Mouse (Mus musculus): ENCODE results near the gene Cdkn2d. TPM values are rescaled to one million over a fixed set of nuclear protein-coding genes. Genes with fewer than 3 reads are reported as not detected.

Cdkn2d gene
- polyA plus RNA-seq, 1 experiment = 11.6 TPM

DNA sequence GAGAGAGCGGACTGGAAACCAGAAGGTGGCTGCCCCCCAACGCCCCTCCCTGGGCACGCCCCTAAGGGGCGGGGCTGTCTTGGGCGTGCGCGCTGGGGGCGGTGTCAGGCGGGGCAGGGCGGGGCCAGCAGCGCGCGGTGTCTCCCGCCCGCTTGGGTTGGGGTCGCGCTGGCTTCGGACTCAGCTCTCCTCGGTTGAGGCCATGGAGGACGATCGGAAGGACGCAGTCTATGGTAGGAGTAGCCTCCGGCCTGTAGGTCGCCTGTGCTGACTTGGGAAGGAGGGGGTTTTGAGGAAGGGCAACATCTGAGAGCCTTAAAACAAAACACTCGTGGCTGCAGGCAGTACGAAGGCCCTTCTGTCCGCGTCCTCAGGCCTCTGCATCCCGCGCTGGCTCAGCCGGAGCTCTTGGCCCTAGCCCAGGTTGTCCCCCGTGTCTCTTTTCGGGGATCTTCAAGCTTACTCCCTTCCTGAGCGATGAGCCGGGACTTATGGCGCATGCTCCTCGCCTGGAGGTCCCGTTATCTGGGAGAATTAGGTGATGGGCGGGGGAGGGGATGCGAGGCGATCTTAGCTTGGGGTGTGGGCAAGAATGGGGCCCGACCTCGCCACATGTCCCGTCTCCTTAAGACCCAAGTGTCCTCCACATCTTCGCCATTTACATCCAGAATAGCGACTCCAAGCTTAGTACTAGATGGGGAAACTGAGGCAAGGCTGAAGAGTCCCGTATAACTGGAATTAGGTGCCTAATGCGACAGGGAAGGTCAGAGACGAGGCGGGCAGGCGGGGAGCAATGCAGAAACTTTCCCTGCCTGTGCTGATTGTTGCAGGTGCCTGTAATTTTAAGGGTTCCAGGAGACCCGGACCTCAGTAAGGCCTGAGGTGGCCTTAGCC, 29.7 kb upstream of the Cdkn2d start, which contains the start of gene Slc44a2:
Gene Slc44a2, plus strand, starts transcription at position 80 of the 894 bp plus-strand sequence.
- peak within 1 kb of the TSS; percentile 44 for H3K9ac ChIP-seq (ENCODE audit: low read depth, poor library complexity, severe bottlenecking)
- peak; percentile 35 for TF ChIP-seq POLR2A (IDR thresholded peaks at IDR 0.05; ENCODE audit: insufficient read depth, low read length)
- TF ChIP-seq CTCF (IDR thresholded peaks at IDR 0.05; ENCODE audit: low read depth, low read length) = no peak
- no peaks in the 10 kb centered on the region for H3K27me3 ChIP-seq (ENCODE audit: control insufficient read depth, insufficient read depth, low read length, poor library complexity, severe bottlenecking)
- no peaks in the 10 kb centered on the region for H3K4me1 ChIP-seq (ENCODE audit: control insufficient read depth, insufficient read depth, low read length)
- H3K36me3 ChIP-seq (ENCODE audit: control insufficient read depth, insufficient read depth, low read length, poor library complexity, severe bottlenecking) = no peaks in the 10 kb centered on the region
- no peaks in the 10 kb centered on the region for H3K9me3 ChIP-seq (replicated peaks; ENCODE audit: control insufficient read depth, insufficient read depth, low read length, poor library complexity, severe bottlenecking)
- H3K4me3 ChIP-seq (ENCODE audit: low read depth, low read length) = peak within 1 kb of the TSS; percentile 88
- H3K27ac ChIP-seq (ENCODE audit: insufficient read depth, low read length) = no peak within 1 kb of the TSS

DNA sequence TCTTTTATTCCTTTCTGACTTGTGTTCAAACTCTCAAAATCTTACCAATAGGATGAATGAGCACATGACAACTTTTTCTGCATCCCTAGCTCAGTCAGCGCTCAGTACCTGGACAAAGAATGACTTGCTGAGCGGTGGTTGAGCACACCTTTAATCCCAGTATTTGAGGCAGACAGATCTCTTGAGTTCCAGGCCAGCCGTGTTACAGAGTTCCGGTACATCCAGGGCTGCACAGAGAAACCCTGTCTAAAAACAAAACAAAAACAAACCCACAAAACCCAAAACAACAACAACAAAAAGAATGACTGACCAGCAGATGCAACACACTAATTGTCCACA, 29.0 kb upstream of the Cdkn2d start:
- Histone ChIP-seq H3K9ac (ENCODE audit: low read depth, poor library complexity, severe bottlenecking) (no peak overlapping the region), H3K4me1 (ENCODE audit: control insufficient read depth, insufficient read depth, low read length) (no peaks in the 10 kb centered on the region), H3K27ac (ENCODE audit: insufficient read depth, low read length) (no peak overlapping the region)

DNA sequence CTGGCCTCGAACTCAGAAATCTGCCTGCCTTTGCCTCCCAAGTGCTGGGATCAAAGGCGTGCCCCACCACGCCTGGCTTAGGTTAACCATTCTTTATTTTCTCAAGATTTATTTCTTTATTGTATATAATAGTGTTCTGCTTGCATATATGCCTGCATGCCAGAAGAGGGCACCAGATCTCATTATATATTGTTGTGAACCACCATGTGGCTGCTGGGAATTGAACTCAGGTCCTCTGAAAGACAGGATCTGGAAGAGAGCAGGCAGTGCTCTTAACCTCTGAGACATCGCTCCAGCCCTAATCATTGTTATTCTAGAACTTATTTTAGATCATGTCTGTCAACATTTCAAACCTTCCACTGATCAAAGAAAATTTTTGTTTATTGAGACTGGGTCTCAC, 28.3 kb upstream of the Cdkn2d start:
- Histone ChIP-seq H3K4me3 (ENCODE audit: low read depth, low read length) (no peak overlapping the region), H3K27me3 (ENCODE audit: control insufficient read depth, insufficient read depth, low read length, poor library complexity, severe bottlenecking) (no peaks in the 10 kb centered on the region), H3K9me3 (replicated peaks; ENCODE audit: control insufficient read depth, insufficient read depth, low read length, poor library complexity, severe bottlenecking) (no peaks in the 10 kb centered on the region), H3K4me1 (ENCODE audit: control insufficient read depth, insufficient read depth, low read length) (peaks cover 2% of the 10 kb centered on the region), H3K36me3 (ENCODE audit: control insufficient read depth, insufficient read depth, low read length, poor library complexity, severe bottlenecking) (no peaks in the 10 kb centered on the region), H3K27ac (ENCODE audit: insufficient read depth, low read length) (no peak overlapping the region), H3K9ac (ENCODE audit: low read depth, poor library complexity, severe bottlenecking) (no peak overlapping the region)
- TF ChIP-seq EP300 (IDR thresholded peaks at IDR 0.05; ENCODE audit: insufficient read depth, low read depth, low read length) (no peak), CTCF (IDR thresholded peaks at IDR 0.05; ENCODE audit: low read depth, low read length) (no peak), POLR2A (IDR thresholded peaks at IDR 0.05; ENCODE audit: insufficient read depth, low read length) (no peak)

More for the DNA sequence above, 29.0 kb upstream of the Cdkn2d start:
- H3K4me3 ChIP-seq (ENCODE audit: low read depth, low read length) = peak overlapping the region; percentile 14; the same call in 1 of the 2 replicates
- TF ChIP-seq CTCF (IDR thresholded peaks at IDR 0.05; ENCODE audit: low read depth, low read length) (no peak), EP300 (IDR thresholded peaks at IDR 0.05; ENCODE audit: insufficient read depth, low read depth, low read length) (no peak), POLR2A (IDR thresholded peaks at IDR 0.05; ENCODE audit: insufficient read depth, low read length) (no peak)
- no peaks in the 10 kb centered on the region for H3K27me3 ChIP-seq (ENCODE audit: control insufficient read depth, insufficient read depth, low read length, poor library complexity, severe bottlenecking)
- no peaks in the 10 kb centered on the region for H3K9me3 ChIP-seq (replicated peaks; ENCODE audit: control insufficient read depth, insufficient read depth, low read length, poor library complexity, severe bottlenecking)
- H3K36me3 ChIP-seq (ENCODE audit: control insufficient read depth, insufficient read depth, low read length, poor library complexity, severe bottlenecking) = no peaks in the 10 kb centered on the region

DNA sequence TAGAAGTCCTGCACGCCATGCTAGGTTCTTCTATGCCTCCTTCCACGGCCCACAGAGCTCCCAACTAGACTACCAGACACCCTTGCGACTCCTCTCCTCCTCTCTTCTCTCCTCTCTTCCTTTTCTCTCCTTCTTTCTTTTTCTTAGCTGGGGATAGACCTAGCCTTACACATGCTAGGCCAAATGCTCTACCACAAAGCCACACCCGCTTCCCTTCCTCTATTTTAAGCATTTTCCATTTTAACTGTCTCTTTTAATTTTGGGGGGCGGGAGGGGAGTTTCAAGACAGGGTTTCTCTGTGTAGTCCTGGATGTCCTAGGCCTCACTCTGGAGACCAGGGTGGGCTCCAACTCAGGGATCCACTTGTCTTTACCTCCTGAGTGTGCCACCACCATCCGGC, 27.6 kb upstream of the Cdkn2d start:
- Histone ChIP-seq H3K9ac (ENCODE audit: low read depth, poor library complexity, severe bottlenecking) (no peak overlapping the region), H3K27ac (ENCODE audit: insufficient read depth, low read length) (no peak overlapping the region), H3K4me3 (ENCODE audit: low read depth, low read length) (no peak overlapping the region), H3K36me3 (ENCODE audit: control insufficient read depth, insufficient read depth, low read length, poor library complexity, severe bottlenecking) (no peaks in the 10 kb centered on the region), H3K4me1 (ENCODE audit: control insufficient read depth, insufficient read depth, low read length) (peaks cover 2% of the 10 kb centered on the region), H3K27me3 (ENCODE audit: control insufficient read depth, insufficient read depth, low read length, poor library complexity, severe bottlenecking) (no peaks in the 10 kb centered on the region), H3K9me3 (replicated peaks; ENCODE audit: control insufficient read depth, insufficient read depth, low read length, poor library complexity, severe bottlenecking) (no peaks in the 10 kb centered on the region)
- no peak for TF ChIP-seq EP300 (IDR thresholded peaks at IDR 0.05; ENCODE audit: insufficient read depth, low read depth, low read length)
- no peak for TF ChIP-seq POLR2A (IDR thresholded peaks at IDR 0.05; ENCODE audit: insufficient read depth, low read length)
- TF ChIP-seq CTCF (IDR thresholded peaks at IDR 0.05; ENCODE audit: low read depth, low read length) = no peak

DNA sequence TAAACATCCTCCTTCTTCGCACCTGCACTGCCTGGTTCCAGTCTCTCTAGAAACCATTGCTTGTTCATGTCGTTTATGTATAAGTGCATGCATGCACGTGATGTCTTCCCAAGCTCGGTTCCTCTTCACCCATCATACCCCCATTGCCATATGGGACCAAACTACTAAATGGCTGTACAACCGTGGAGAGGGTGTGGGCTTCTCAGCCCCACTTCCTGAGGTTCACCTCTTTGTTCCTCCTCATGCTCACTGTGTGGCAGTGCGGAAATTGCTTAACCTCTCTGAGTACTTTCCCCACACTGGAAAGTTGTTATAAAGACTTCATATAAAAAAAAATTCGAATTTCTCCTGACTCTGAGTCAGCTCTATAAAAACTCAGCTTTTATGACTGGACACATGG, 25.5 kb upstream of the Cdkn2d start:
- no peak overlapping the region for H3K9ac ChIP-seq (ENCODE audit: low read depth, poor library complexity, severe bottlenecking)
- no peaks in the 10 kb centered on the region for H3K27me3 ChIP-seq (ENCODE audit: control insufficient read depth, insufficient read depth, low read length, poor library complexity, severe bottlenecking)
- no peaks in the 10 kb centered on the region for H3K9me3 ChIP-seq (replicated peaks; ENCODE audit: control insufficient read depth, insufficient read depth, low read length, poor library complexity, severe bottlenecking)
- H3K27ac ChIP-seq (ENCODE audit: insufficient read depth, low read length) = no peak overlapping the region
- no peaks in the 10 kb centered on the region for H3K36me3 ChIP-seq (ENCODE audit: control insufficient read depth, insufficient read depth, low read length, poor library complexity, severe bottlenecking)
- H3K4me3 ChIP-seq (ENCODE audit: low read depth, low read length) = no peak overlapping the region
- peaks cover 4% of the 10 kb centered on the region for H3K4me1 ChIP-seq (ENCODE audit: control insufficient read depth, insufficient read depth, low read length)
- no peak for TF ChIP-seq EP300 (IDR thresholded peaks at IDR 0.05; ENCODE audit: insufficient read depth, low read depth, low read length)
- no peak for TF ChIP-seq CTCF (IDR thresholded peaks at IDR 0.05; ENCODE audit: low read depth, low read length)
- TF ChIP-seq POLR2A (IDR thresholded peaks at IDR 0.05; ENCODE audit: insufficient read depth, low read length) = no peak

DNA sequence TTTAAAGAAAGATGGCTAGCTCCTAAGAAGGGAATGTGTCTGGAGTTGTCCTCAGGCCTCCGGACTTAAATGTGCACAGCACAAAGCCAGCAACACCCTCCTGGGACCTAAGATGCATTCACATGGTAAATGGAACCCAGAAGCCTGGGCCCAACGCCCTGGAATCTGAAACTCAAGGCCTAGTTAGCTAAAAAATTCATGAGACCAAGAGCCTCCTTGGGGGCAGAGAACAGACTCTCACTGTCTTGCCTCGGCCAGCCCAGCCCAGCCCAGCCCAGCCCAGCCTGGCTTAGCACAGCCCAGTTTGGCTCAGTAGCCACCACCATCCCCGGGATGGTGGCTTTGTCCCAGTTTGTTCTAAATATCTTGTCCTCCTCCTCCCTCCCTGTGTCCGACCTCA, 24.2 kb upstream of the Cdkn2d start:
- Histone ChIP-seq H3K27ac (ENCODE audit: insufficient read depth, low read length) (peak overlapping the region; percentile 77), H3K9ac (ENCODE audit: low read depth, poor library complexity, severe bottlenecking) (peak overlapping the region; percentile 56), H3K4me1 (ENCODE audit: control insufficient read depth, insufficient read depth, low read length) (peaks cover 4% of the 10 kb centered on the region), H3K9me3 (replicated peaks; ENCODE audit: control insufficient read depth, insufficient read depth, low read length, poor library complexity, severe bottlenecking) (no peaks in the 10 kb centered on the region), H3K27me3 (ENCODE audit: control insufficient read depth, insufficient read depth, low read length, poor library complexity, severe bottlenecking) (no peaks in the 10 kb centered on the region), H3K4me3 (ENCODE audit: low read depth, low read length) (no peak overlapping the region), H3K36me3 (ENCODE audit: control insufficient read depth, insufficient read depth, low read length, poor library complexity, severe bottlenecking) (no peaks in the 10 kb centered on the region)
- TF ChIP-seq POLR2A (IDR thresholded peaks at IDR 0.05; ENCODE audit: insufficient read depth, low read length) (no peak), CTCF (IDR thresholded peaks at IDR 0.05; ENCODE audit: low read depth, low read length) (no peak), EP300 (IDR thresholded peaks at IDR 0.05; ENCODE audit: insufficient read depth, low read depth, low read length) (no peak)

All from ES-Bruce4 (cell line).